Mouse (Mus musculus): ENCODE results near the gene Kpna7.

GRCm38 (mm10) chr5:145041628-145042027 lies 42.2 kb downstream of the Kpna7 start:
- no peak for TF ChIP-seq CTCF (IDR thresholded peaks at IDR 0.05; ENCODE audit: borderline replicate concordance, insufficient read depth, low read depth, low read length)
- no peak for TF ChIP-seq POLR2A (IDR thresholded peaks at IDR 0.05; ENCODE audit: borderline replicate concordance, insufficient read depth, low read length)
